Mouse (Mus musculus) neural tube, embryonic 15.5 days (tissue): ENCODE results near the gene Usp42. TPM values are rescaled to one million over a fixed set of nuclear protein-coding genes. Genes with fewer than 3 reads are reported as not detected.

Experiments used
- ATAC-seq: fragments of 200-750 bp; cut with Nextera tagmentation; 2 replicates; pipeline ENCODE4 v1.8.0; 2017; ENCODE audit warnings: mild to moderate bottlenecking, moderate TSS enrichment, moderate library complexity; ENCODE audit not compliant: low FRiP score
- H3K27ac ChIP-seq: fragments of 300-500 bp; sonication (generic); replicated peaks from 2 replicates; pipeline ENCODE4 v1.5.1; 2015; ENCODE audit warnings: mild to moderate bottlenecking, inconsistent platforms
- H3K27me3 ChIP-seq: fragments of 300-500 bp; sonication (generic); replicated peaks from 2 replicates; pipeline ENCODE4 v1.6.1; 2015; ENCODE audit warnings: inconsistent platforms
- H3K36me3 ChIP-seq: fragments of 300-500 bp; sonication (generic); 2 replicates; pipeline ENCODE4 v1.6.1; 2015; ENCODE audit warnings: inconsistent platforms
- H3K4me1 ChIP-seq: fragments of 300-500 bp; sonication (generic); 2 replicates; pipeline ENCODE4 v1.6.1; 2015; ENCODE audit warnings: inconsistent platforms
- H3K4me2 ChIP-seq: fragments of 300-500 bp; sonication (generic); 2 replicates; pipeline ENCODE4 v1.6.1; 2015; ENCODE audit warnings: inconsistent platforms, mild to moderate bottlenecking, moderate library complexity
- H3K4me3 ChIP-seq: fragments of 300-500 bp; sonication (generic); replicated peaks from 2 replicates; pipeline ENCODE4 v1.5.1; 2015; ENCODE audit warnings: mild to moderate bottlenecking, inconsistent platforms
- H3K9ac ChIP-seq: fragments of 300-500 bp; sonication (generic); replicated peaks from 2 replicates; pipeline ENCODE4 v1.6.1; 2015; ENCODE audit warnings: mild to moderate bottlenecking, inconsistent platforms
- H3K9me3 ChIP-seq: fragments of 300-500 bp; sonication (generic); replicated peaks from 2 replicates; pipeline ENCODE4 v1.6.1; 2016; ENCODE audit warnings: inconsistent platforms
- WGBS: fragments of 180-500 bp; shearing (Covaris S2); methylation state at CpG from one replicate; pipeline ENCODE4 v1.1.7; 2015; ENCODE audit warnings: mixed read lengths; 5-methylcytosine and 5-hydroxymethylcytosine counted together
- polyA plus RNA-seq: library from polyadenylated mRNA; unstranded; fragments of >200 nt; fragmentation: Nextera tagmentation; extraction: Ambion mirVana; gene quantifications from 2 replicates; pipeline ENCODE4 v1.2.1, GENCODE M21; 2015

The Usp42 gene
- polyA plus RNA-seq, 1 experiment from 2014 or later = 25.1 TPM

DNA sequence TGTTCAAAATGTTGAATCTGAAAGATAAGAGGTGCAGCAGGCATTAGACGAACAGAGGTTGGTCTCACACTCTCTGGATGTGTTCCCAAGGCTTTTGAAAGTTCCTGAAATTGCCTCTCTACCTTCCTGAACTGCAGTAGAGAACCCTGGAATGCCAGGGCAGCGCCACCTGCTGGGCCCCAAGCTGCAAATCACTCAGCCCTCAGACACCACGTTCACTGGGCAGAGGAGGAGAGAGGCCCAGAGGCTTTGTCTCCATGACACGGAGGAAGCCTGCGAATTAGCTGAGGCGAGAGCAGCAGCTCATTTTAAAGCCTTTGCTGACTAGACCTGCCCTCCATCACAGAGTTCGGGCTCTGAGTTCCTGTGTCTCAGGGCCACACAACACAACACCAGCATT, 20.8 kb downstream of the Usp42 start:
- H3K4me2 ChIP-seq = no peak overlapping the region
- no peak for ATAC-seq
- no peak overlapping the region for H3K9ac ChIP-seq
- 11% methylated on average over 7 of the region's 7 CpGs for WGBS
- H3K4me3 ChIP-seq = no peak overlapping the region
- H3K4me1 ChIP-seq = no peaks in the 10 kb centered on the region
- no peaks in the 10 kb centered on the region for H3K27me3 ChIP-seq
- H3K9me3 ChIP-seq = no peaks in the 10 kb centered on the region
- peaks cover 85% of the 10 kb centered on the region for H3K36me3 ChIP-seq
- peak overlapping the region; percentile 33; the same call in 1 of the 2 replicates for H3K27ac ChIP-seq

GRCm38 (mm10) chr5:143706822-143707200, 25.3 kb downstream of the Usp42 start:
- Histone ChIP-seq H3K27me3 (no peaks in the 10 kb centered on the region), H3K9me3 (no peaks in the 10 kb centered on the region), H3K36me3 (peaks cover 62% of the 10 kb centered on the region), H3K4me2 (no peak overlapping the region), H3K27ac (no peak overlapping the region), H3K4me3 (no peak overlapping the region), H3K4me1 (0 out of 2 replicates have a peak, but pooled peaks cover 3% of the 10 kb centered on the region), H3K9ac (no peak overlapping the region)
- 88% methylated on average over 7 of the region's 7 CpGs for WGBS
- ATAC-seq = no peak

- 80% methylated on average over 9 of the region's 9 CpGs for WGBS
- Histone ChIP-seq H3K27me3 (no peaks in the 10 kb centered on the region), H3K4me3 (no peak overlapping the region), H3K4me2 (no peak overlapping the region), H3K9ac (no peak overlapping the region), H3K9me3 (no peaks in the 10 kb centered on the region), H3K27ac (no peak overlapping the region), H3K36me3 (peaks cover 62% of the 10 kb centered on the region), H3K4me1 (0 out of 2 replicates have a peak, but pooled peaks cover 3% of the 10 kb centered on the region)
- no peak for ATAC-seq
These were observed 25.9 kb downstream of the Usp42 start for GRCm38 (mm10) chr5:143706030-143706821.

DNA sequence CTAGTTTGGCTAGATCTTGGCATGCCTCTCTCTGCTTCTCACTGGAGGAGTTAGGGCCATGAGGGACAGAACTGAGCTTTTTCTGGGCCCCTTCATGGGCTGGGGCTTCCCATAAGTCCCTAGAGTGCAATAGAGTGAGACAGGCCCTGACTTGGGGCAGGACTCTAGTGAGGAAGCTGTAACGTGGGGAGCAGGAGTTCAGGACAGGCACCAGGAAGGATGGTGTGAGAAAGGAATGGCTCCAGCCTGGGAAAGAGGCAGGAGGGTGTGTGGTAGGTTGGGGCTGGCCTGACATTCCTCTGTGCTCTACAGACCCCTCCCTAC, 26.5 kb downstream of the Usp42 start:
- Histone ChIP-seq H3K27me3 (no peaks in the 10 kb centered on the region), H3K9me3 (no peaks in the 10 kb centered on the region), H3K9ac (no peak overlapping the region), H3K4me1 (0 out of 2 replicates have a peak, but pooled peaks cover 3% of the 10 kb centered on the region), H3K36me3 (peaks cover 62% of the 10 kb centered on the region), H3K4me2 (no peak overlapping the region), H3K27ac (no peak overlapping the region), H3K4me3 (no peak overlapping the region)
- ATAC-seq = no peak
- whole genome bisulfite sequencing = 71% methylated on average over 1 of the region's 1 CpGs

DNA sequence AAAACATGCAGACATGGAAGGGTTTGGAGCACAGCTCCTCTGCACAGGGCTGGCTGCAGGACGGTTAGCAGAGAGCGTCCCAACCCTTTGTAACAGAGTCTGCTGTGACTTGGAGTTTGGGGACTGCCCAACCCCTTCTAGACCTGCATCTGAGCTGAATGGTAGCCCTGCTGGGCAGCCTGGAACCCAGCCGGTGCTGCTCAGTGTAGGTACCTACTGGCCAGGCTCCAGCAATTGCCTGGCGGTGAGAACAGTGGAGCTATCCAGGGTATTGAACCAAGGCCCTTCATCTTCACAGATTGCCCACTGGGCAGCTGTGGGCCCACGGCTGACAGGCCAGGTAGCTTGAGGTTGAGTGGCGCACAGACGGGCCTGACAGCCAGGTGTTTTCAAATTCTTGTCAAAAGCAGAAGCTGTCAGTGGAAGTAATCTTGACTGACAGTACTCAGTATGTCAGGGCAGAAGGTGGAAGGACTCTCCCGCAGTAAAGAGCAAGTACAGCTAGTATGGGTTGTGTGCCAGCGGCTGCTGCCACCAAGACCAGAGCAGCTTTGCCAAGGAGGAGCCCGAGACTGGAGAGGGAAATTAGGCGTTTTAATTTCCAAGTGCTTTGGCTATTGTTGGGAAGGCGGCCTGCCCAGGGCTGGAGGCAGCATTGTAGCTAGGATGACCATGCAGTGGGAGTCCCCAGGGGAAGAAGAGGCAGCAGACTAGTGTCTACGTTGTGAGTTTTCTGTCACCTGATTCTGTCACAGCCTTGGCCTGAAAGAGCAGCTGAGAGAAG, 27.0 kb downstream of the Usp42 start:
- Histone ChIP-seq H3K36me3 (peaks cover 62% of the 10 kb centered on the region), H3K9ac (no peak overlapping the region)
- 77% methylated on average over 13 of the region's 13 CpGs for WGBS

GRCm38 (mm10) chr5:143701074-143701473, 31.0 kb downstream of the Usp42 start:
- H3K27me3 ChIP-seq = no peaks in the 10 kb centered on the region
- no peak overlapping the region for H3K27ac ChIP-seq
- H3K4me3 ChIP-seq = no peak overlapping the region
- no peak overlapping the region for H3K4me2 ChIP-seq
- WGBS = 90% methylated on average over 10 of the region's 10 CpGs
- ATAC-seq = no peak
- no peaks in the 10 kb centered on the region for H3K9me3 ChIP-seq
- peaks cover 58% of the 10 kb centered on the region for H3K36me3 ChIP-seq
- H3K9ac ChIP-seq = no peak overlapping the region
- 0 out of 2 replicates have a peak, but pooled peaks cover 3% of the 10 kb centered on the region for H3K4me1 ChIP-seq

More for the DNA sequence above, 27.0 kb downstream of the Usp42 start:
- H3K9me3 ChIP-seq = no peaks in the 10 kb centered on the region
- no peak overlapping the region for H3K27ac ChIP-seq
- no peaks in the 10 kb centered on the region for H3K27me3 ChIP-seq
- no peak overlapping the region for H3K4me2 ChIP-seq
- 0 out of 2 replicates have a peak, but pooled peaks cover 3% of the 10 kb centered on the region for H3K4me1 ChIP-seq
- H3K4me3 ChIP-seq = no peak overlapping the region
- no peak for ATAC-seq

DNA sequence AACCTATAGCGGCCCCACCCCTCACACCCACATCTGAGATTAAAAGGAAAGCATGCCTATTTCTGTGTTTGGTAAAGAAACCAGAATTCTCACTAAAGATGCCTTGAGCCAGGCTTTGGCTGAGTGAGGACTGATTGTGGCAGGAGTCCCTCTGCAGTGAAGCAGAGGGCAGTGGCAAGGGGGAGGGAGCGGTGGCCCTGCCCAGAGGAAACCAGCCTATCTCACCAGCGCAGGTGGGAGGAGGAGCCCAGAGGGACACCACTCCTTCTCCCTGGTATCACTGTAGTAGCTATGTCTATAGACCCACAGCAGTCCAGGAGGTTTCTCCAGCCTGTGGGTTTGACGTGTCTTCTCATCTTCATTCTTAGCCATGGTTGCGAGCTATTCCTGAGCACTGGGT, 31.8 kb downstream of the Usp42 start:
- Histone ChIP-seq H3K9me3 (no peaks in the 10 kb centered on the region), H3K4me2 (no peak overlapping the region), H3K27ac (no peak overlapping the region), H3K9ac (no peak overlapping the region), H3K4me3 (no peak overlapping the region), H3K36me3 (peaks cover 58% of the 10 kb centered on the region), H3K4me1 (no peaks in the 10 kb centered on the region), H3K27me3 (no peaks in the 10 kb centered on the region)
- ATAC-seq = no peak
- WGBS = 88% methylated on average over 5 of the region's 5 CpGs

- no peaks in the 10 kb centered on the region for H3K27me3 ChIP-seq
- peaks cover 66% of the 10 kb centered on the region for H3K36me3 ChIP-seq
- no peak overlapping the region for H3K4me3 ChIP-seq
- WGBS = 98% methylated on average over 4 of the region's 4 CpGs
- no peak overlapping the region for H3K4me2 ChIP-seq
- ATAC-seq = no peak
- H3K4me1 ChIP-seq = no peaks in the 10 kb centered on the region
- no peak overlapping the region for H3K9ac ChIP-seq
- H3K9me3 ChIP-seq = no peaks in the 10 kb centered on the region
- H3K27ac ChIP-seq = no peak overlapping the region
These were observed 33.6 kb downstream of the Usp42 start for GRCm38 (mm10) chr5:143698454-143698853.

- Histone ChIP-seq H3K27ac (no peak overlapping the region), H3K9me3 (no peaks in the 10 kb centered on the region), H3K9ac (no peak overlapping the region), H3K4me3 (no peak overlapping the region), H3K27me3 (no peaks in the 10 kb centered on the region), H3K4me1 (no peaks in the 10 kb centered on the region), H3K36me3 (peaks cover 54% of the 10 kb centered on the region), H3K4me2 (no peak overlapping the region)
- no peak for ATAC-seq
- 74% methylated on average over 3 of the region's 3 CpGs for WGBS
These were observed 35.8 kb downstream of the Usp42 start for GRCm38 (mm10) chr5:143696323-143696722.

GRCm38 (mm10) chr5:143690926-143691325, 41.2 kb downstream of the Usp42 start:
- ATAC-seq = no peak

GRCm38 (mm10) chr5:143690392-143690791, 41.7 kb downstream of the Usp42 start:
- H3K4me2 ChIP-seq = no peak overlapping the region
- ATAC-seq = no peak
- H3K27ac ChIP-seq = no peak overlapping the region
- H3K36me3 ChIP-seq = peaks cover 43% of the 10 kb centered on the region
- H3K27me3 ChIP-seq = no peaks in the 10 kb centered on the region
- H3K4me1 ChIP-seq = no peaks in the 10 kb centered on the region
- no peak overlapping the region for H3K9ac ChIP-seq
- H3K4me3 ChIP-seq = no peak overlapping the region
- no peaks in the 10 kb centered on the region for H3K9me3 ChIP-seq
- 88% methylated on average over 9 of the region's 9 CpGs for WGBS

More at GRCm38 (mm10) chr5:143690926-143691325, 41.2 kb downstream of the Usp42 start:
- Histone ChIP-seq H3K9ac (no peak overlapping the region), H3K27me3 (no peaks in the 10 kb centered on the region), H3K4me2 (no peak overlapping the region), H3K4me3 (no peak overlapping the region), H3K27ac (no peak overlapping the region), H3K36me3 (peaks cover 43% of the 10 kb centered on the region), H3K9me3 (no peaks in the 10 kb centered on the region), H3K4me1 (no peaks in the 10 kb centered on the region)
- 92% methylated on average over 5 of the region's 5 CpGs for WGBS

GRCm38 (mm10) chr5:143687589-143687988, 44.5 kb downstream of the Usp42 start:
- peaks cover 22% of the 10 kb centered on the region for H3K36me3 ChIP-seq
- H3K4me3 ChIP-seq = no peak overlapping the region
- no peak overlapping the region for H3K4me2 ChIP-seq
- WGBS = 98% methylated on average over 3 of the region's 3 CpGs
- H3K9me3 ChIP-seq = no peaks in the 10 kb centered on the region
- ATAC-seq = no peak
- 0 out of 2 replicates have a peak, but pooled peaks cover 5% of the 10 kb centered on the region for H3K4me1 ChIP-seq
- H3K27ac ChIP-seq = no peak overlapping the region
- no peak overlapping the region for H3K9ac ChIP-seq
- no peaks in the 10 kb centered on the region for H3K27me3 ChIP-seq
